Mouse (Mus musculus) megakaryocyte, embryonic 14.5 days (primary cell): ENCODE measurements around the gene Poldip3.
"Not testable (repeated sequence)": the region's sequence is repeated elsewhere in the genome, so short reads cannot be mapped to it uniquely, and the experiment has no call there.

ENCODE experiments used
- FLI1 ChIP-seq: IDR thresholded peaks from 2 replicates; pipeline ENCODE4 v1.6.1; 2012; ENCODE audit warnings: low read length, inconsistent platforms, mixed read lengths
- GATA1 ChIP-seq: IDR thresholded peaks from 3 replicates; pipeline ENCODE4 v1.6.1; 2012; ENCODE audit warnings: mixed read lengths, low read length, inconsistent platforms, borderline replicate concordance

GRCm38 (mm10) chr15:83127037-83127436, 22.1 kb downstream of the Poldip3 start:
- TF ChIP-seq GATA1, FLI1: not testable (repeated sequence)
